Mouse (Mus musculus) MEL (cell line): Measurements from ENCODE around the gene Rad18. TPM values are rescaled to one million over a fixed set of nuclear protein-coding genes. Genes with fewer than 3 reads are reported as not detected.

Experiments
- DNase-seq: peaks from one replicate; pipeline ENCODE4 v3.0.0; 2011; ENCODE audit warnings: low read depth, low spot score
- H3K27ac ChIP-seq: 2 replicates; pipeline ENCODE4 v1.5.1; 2012; ENCODE audit warnings: low read depth, mild to moderate bottlenecking, control low read depth, low read length, moderate library complexity; ENCODE audit not compliant: control insufficient read depth
- H3K27me3 ChIP-seq, 2 experiments: fragments of 150-350 bp in 1 of 2; sonication (generic) in 1 of 2; 2 replicates each; pipeline ENCODE4 v1.6.1; 2012; ENCODE audit warnings: low read length in 2 of 2, mild to moderate bottlenecking in 2 of 2, improper control_type of control experiment in 1 of 2, moderate library complexity in 1 of 2; ENCODE audit not compliant: insufficient read depth in 2 of 2, control insufficient read depth in 1 of 2
- H3K36me3 ChIP-seq, 2 experiments: 2 replicates each; pipeline ENCODE4 v1.6.1; 2012 to 2014; ENCODE audit warnings: low read length in 2 of 2, improper control_type of control experiment in 1 of 2, inconsistent platforms in 1 of 2, mild to moderate bottlenecking in 1 of 2; ENCODE audit not compliant: insufficient read depth in 2 of 2, control insufficient read depth in 1 of 2
- H3K4me1 ChIP-seq, 2 experiments: fragments of 150-350 bp in 1 of 2; sonication (generic) in 1 of 2; 2 replicates each; pipeline ENCODE4 v1.6.1; 2012; ENCODE audit warnings: low read length in 2 of 2, improper control_type of control experiment in 1 of 2, mild to moderate bottlenecking in 1 of 2; ENCODE audit not compliant: insufficient read depth in 2 of 2, control insufficient read depth in 1 of 2
- H3K4me3 ChIP-seq, 2 experiments: fragments of 150-350 bp in 1 of 2; sonication (generic) in 1 of 2; 2 replicates each; pipeline ENCODE4 v1.5.1; 2012; ENCODE audit warnings: low read depth in 2 of 2, low read length in 2 of 2, mild to moderate bottlenecking in 2 of 2, moderate library complexity in 2 of 2, control low read depth in 1 of 2, improper control_type of control experiment in 1 of 2; ENCODE audit not compliant: control insufficient read depth in 1 of 2, insufficient read depth in 1 of 2
- H3K79me2 ChIP-seq: 2 replicates; pipeline ENCODE4 v1.6.1; 2012; ENCODE audit warnings: mild to moderate bottlenecking, low read length, moderate library complexity; ENCODE audit not compliant: control insufficient read depth, poor library complexity, insufficient read depth
- H3K9ac ChIP-seq: 2 replicates; pipeline ENCODE4 v1.6.1; 2012; ENCODE audit warnings: low read depth, mild to moderate bottlenecking, control low read depth, low read length, moderate library complexity; ENCODE audit not compliant: control insufficient read depth, poor library complexity, severe bottlenecking
- H3K9me3 ChIP-seq: fragments of 150-350 bp; sonication (generic); replicated peaks from 2 replicates; pipeline ENCODE4 v1.6.1; 2012; ENCODE audit warnings: mild to moderate bottlenecking, low read length, improper control_type of control experiment, moderate library complexity; ENCODE audit not compliant: insufficient read depth
- CTCF ChIP-seq, 3 experiments: IDR thresholded peaks in 2 of 3; conservative IDR thresholded peaks in 1 of 3; 2 replicates each; pipeline ENCODE4 v1.5.1; 2011 to 2012; ENCODE audit warnings: low read length in 3 of 3, low read depth in 2 of 3, mild to moderate bottlenecking in 2 of 3, improper control_type of control experiment in 1 of 3, inconsistent platforms in 1 of 3, mixed read lengths in 1 of 3, moderate library complexity in 1 of 3; ENCODE audit not compliant: control insufficient read depth in 1 of 3, insufficient read depth in 1 of 3, poor library complexity in 1 of 3, severe bottlenecking in 1 of 3
- ETS1 ChIP-seq: IDR thresholded peaks from 2 replicates; pipeline ENCODE4 v1.6.1; 2012; ENCODE audit warnings: low read depth, mild to moderate bottlenecking, inconsistent platforms, low read length, improper control_type of control experiment, moderate library complexity
- GATA1 ChIP-seq: IDR thresholded peaks from 2 replicates; pipeline ENCODE4 v1.6.1; 2011; ENCODE audit warnings: low read depth, low read length, improper control_type of control experiment
- HCFC1 ChIP-seq: IDR thresholded peaks from 2 replicates; pipeline ENCODE4 v1.6.1; 2012; ENCODE audit warnings: low read depth, mild to moderate bottlenecking, inconsistent platforms, low read length, improper control_type of control experiment, moderate library complexity
- JUND ChIP-seq: IDR thresholded peaks from 2 replicates; pipeline ENCODE4 v1.6.1; 2011; ENCODE audit warnings: low read depth, mild to moderate bottlenecking, improper control_type of control experiment, low read length
- MXI1 ChIP-seq: IDR thresholded peaks from 2 replicates; pipeline ENCODE4 v1.6.1; 2011; ENCODE audit warnings: mild to moderate bottlenecking, low read depth, low read length, improper control_type of control experiment
- NELFE ChIP-seq: IDR thresholded peaks from 2 replicates; pipeline ENCODE4 v1.6.1; 2011; ENCODE audit warnings: low read depth, low read length, improper control_type of control experiment
- NRF1 ChIP-seq: IDR thresholded peaks from 2 replicates; pipeline ENCODE4 v1.6.1; 2014; ENCODE audit warnings: low read depth, mild to moderate bottlenecking, inconsistent platforms, low read length, improper control_type of control experiment, moderate library complexity; ENCODE audit not compliant: poor library complexity, insufficient read depth, severe bottlenecking
- RAD21 ChIP-seq: IDR thresholded peaks from 2 replicates; pipeline ENCODE4 v1.6.1; 2011; ENCODE audit warnings: mild to moderate bottlenecking, low read depth, low read length, improper control_type of control experiment
- TCF12 ChIP-seq: IDR thresholded peaks from 2 replicates; pipeline ENCODE4 v1.6.1; 2014; ENCODE audit warnings: low read depth, mild to moderate bottlenecking, inconsistent platforms, low read length, improper control_type of control experiment, moderate library complexity
- UBTF ChIP-seq: IDR thresholded peaks from 2 replicates; pipeline ENCODE4 v1.6.1; 2012; ENCODE audit warnings: low read depth, mild to moderate bottlenecking, inconsistent platforms, low read length, improper control_type of control experiment, moderate library complexity, borderline replicate concordance; ENCODE audit not compliant: insufficient read depth
- ZC3H11A ChIP-seq: IDR thresholded peaks from 2 replicates; pipeline ENCODE4 v1.6.1; 2012; ENCODE audit warnings: low read depth, mild to moderate bottlenecking, inconsistent platforms, low read length, improper control_type of control experiment
- polyA plus RNA-seq, 2 experiments: library from polyadenylated mRNA; stranded (reverse) in 1 of 2; unstranded in 1 of 2; fragments of >175 nt in 1 of 2; fragments of >200 nt in 1 of 2; gene quantifications; 2 replicates each; pipeline versions ENCODE4 v1.2.1 to v1.2.4; 2012; ENCODE audit warnings: low replicate concordance in 2 of 2, low read depth in 1 of 2; ENCODE audit not compliant: insufficient read length in 2 of 2, insufficient read depth in 1 of 2, missing spikeins in 1 of 2
- total RNA-seq: library from RNA; depleted of rRNA; stranded (reverse); fragments of 300-350 nt; gene quantifications from 2 replicates; pipeline ENCODE4 v1.2.3, GENCODE M21; 2012; rRNA removed

Gene Rad18
- total and polyA plus RNA-seq, 3 experiments, result 17.3 to 23.2 TPM; not detected in 1

- H3K36me3 ChIP-seq, result no peaks in the 10 kb centered on the region
- DNase-seq, result no peak
- H3K9me3 ChIP-seq, result no peaks in the 10 kb centered on the region
- no peaks in the 10 kb centered on the region for H3K27me3 ChIP-seq
- H3K4me3 ChIP-seq, result no peak overlapping the region
- no peaks in the 10 kb centered on the region for H3K4me1 ChIP-seq
- TF ChIP-seq ETS1 (no peak), NRF1 (no peak)
- TF ChIP-seq, all 39 proteins: peak for 0
- Histone ChIP-seq H3K79me2 (no peaks in the 10 kb centered on the region), H3K27ac (no peak overlapping the region), H3K9ac (no peak overlapping the region)
Observed at GRCm38 (mm10) chr6:112577198-112577597, 119.3 kb downstream of the Rad18 start.

- no peaks in the 10 kb centered on the region for H3K79me2 ChIP-seq
- no peak overlapping the region for H3K27ac ChIP-seq
- H3K9ac ChIP-seq, result no peak overlapping the region
- TF ChIP-seq TCF12 (no peak), UBTF (no peak), HCFC1 (no peak), ETS1 (no peak), NELFE (no peak), RAD21 (no peak), MXI1 (no peak), CTCF (IDR thresholded peaks at IDR 0.05 in 2 of 3, conservative IDR thresholded peaks at IDR 0.05 in 1 of 3; ENCODE audit: control insufficient read depth in 1 of 3, insufficient read depth in 1 of 3, low read depth in 2 of 3, low read length in 3 of 3, poor library complexity in 1 of 3, severe bottlenecking in 1 of 3) (no peak), GATA1 (no peak)
- H3K4me3 ChIP-seq, result no peak overlapping the region
- no peak for DNase-seq
- H3K4me1 ChIP-seq, result no peaks in the 10 kb centered on the region
- H3K27me3 ChIP-seq, result no peaks in the 10 kb centered on the region
- no peaks in the 10 kb centered on the region for H3K36me3 ChIP-seq
- no peaks in the 10 kb centered on the region for H3K9me3 ChIP-seq
Observed at GRCm38 (mm10) chr6:112574558-112574957, 121.9 kb downstream of the Rad18 start.

GRCm38 (mm10) chr6:112570413-112570812 is 126.1 kb downstream of the Rad18 start:
- Histone ChIP-seq H3K9me3 (no peaks in the 10 kb centered on the region), H3K36me3 (no peaks in the 10 kb centered on the region)

More at GRCm38 (mm10) chr6:112570413-112570812, 126.1 kb downstream of the Rad18 start:
- Histone ChIP-seq H3K27ac (no peak overlapping the region), H3K4me1 (no peaks in the 10 kb centered on the region), H3K9ac (no peak overlapping the region), H3K79me2 (no peaks in the 10 kb centered on the region), H3K4me3 (no peak overlapping the region), H3K27me3 (no peaks in the 10 kb centered on the region)
- no peak for TF ChIP-seq JUND
- no peak for TF ChIP-seq ZC3H11A
- no peak for DNase-seq

Other genes starting within 250 kb of the Rad18 start
- gene Cav3, start 237.2 kb downstream of the Rad18 start, total RNA-seq, result not detected in 2 replicates
- gene Cav3, start 237.2 kb downstream of the Rad18 start, polyA plus RNA-seq, result not detected
- gene Oxtr, start 206.7 kb downstream of the Rad18 start, total RNA-seq, result not detected in 2 replicates
- under 1 TPM in 1 of 2 experiments, not detected in 1; 0.03 TPM for gene Oxtr, start 206.7 kb downstream of the Rad18 start, polyA plus RNA-seq